In genomic region chr7:35156561-35157477, GRCm38 (mm10) we compare ENCODE assay signal across 17 mouse cellular contexts. TPM values are rescaled to one million over a fixed set of nuclear protein-coding genes. Genes with fewer than 3 reads are reported as not detected.
DNase-seq lines count a peak whose midpoint lies in the region; ATAC-seq lines count a peak whose summit lies in the region.
"Had no signal": no experiment of that assay in that cellular context is flagged by ENCODE, and none has a peak within 500 bp of the region (broad histone marks: within the 10 kb centered on the region; RNA-seq: fewer than 3 reads in every experiment).

No protein-coding gene starts in this region.

- H3K27me3 ChIP-seq in liver, embryonic 11.5 days (replicated peaks; ENCODE audit: control insufficient read depth, insufficient read depth, low read length), result peaks cover 2% of the 10 kb centered on the region; the same call in 1 of the 2 replicates
- no peaks in the 10 kb centered on the region; the same call in 1 of the 2 replicates for H3K27me3 ChIP-seq in kidney, embryonic 14.5 days (ENCODE audit: control insufficient read depth, insufficient read depth, low read length)
- H3K27me3 ChIP-seq in forebrain, embryonic 15.5 days, result no peaks in the 10 kb centered on the region
- H3K27me3 ChIP-seq: embryonic facial prominence, embryonic 12.5 days; hindbrain, embryonic 15.5 days had no signal

- DNase-seq in liver, embryonic 11.5 days (ENCODE audit: low spot score), result no peak
- DNase-seq in liver, result no peak
- DNase-seq in induced T-regulatory cell, adult 2 months (ENCODE audit: low read depth), result peak; percentile 47
- no peak for DNase-seq in ovary, postnatal 10 days (ENCODE audit: low spot score)
- DNase-seq: adrenal gland, postnatal 25 days; cerebellum, adult 11-12 months; gastrocnemius, postnatal 14 days; lung, postnatal 10 days; thymus, postnatal 14 days had no signal

- H3K4me1 ChIP-seq in liver, embryonic 11.5 days (replicated peaks; ENCODE audit: control insufficient read depth, insufficient read depth, low read length), result 0 out of 2 replicates have a peak, but pooled peaks cover 3% of the 10 kb centered on the region
- no peaks in the 10 kb centered on the region for H3K4me1 ChIP-seq in kidney, embryonic 14.5 days (ENCODE audit: control insufficient read depth, insufficient read depth, low read length)
- no peaks in the 10 kb centered on the region for H3K4me1 ChIP-seq in forebrain, embryonic 15.5 days
- H3K4me1 ChIP-seq: embryonic facial prominence, embryonic 12.5 days; forebrain, embryonic 13.5 days; hindbrain, embryonic 15.5 days had no signal

- H3K4me2 ChIP-seq in liver, embryonic 11.5 days, result no peak overlapping the region
- H3K4me2 ChIP-seq in kidney, embryonic 14.5 days (replicated peaks; ENCODE audit: low read depth, low read length), result no peak overlapping the region
- H3K4me2 ChIP-seq in forebrain, embryonic 15.5 days (replicated peaks), result no peak overlapping the region
- H3K4me2 ChIP-seq: embryonic facial prominence, embryonic 12.5 days; forebrain, embryonic 13.5 days; hindbrain, embryonic 15.5 days had no signal

- no peaks in the 10 kb centered on the region for H3K36me3 ChIP-seq in liver, embryonic 11.5 days (ENCODE audit: control insufficient read depth, insufficient read depth, low read length)
- no peaks in the 10 kb centered on the region for H3K36me3 ChIP-seq in kidney, embryonic 14.5 days (ENCODE audit: control insufficient read depth, insufficient read depth, low read length)
- no peaks in the 10 kb centered on the region for H3K36me3 ChIP-seq in forebrain, embryonic 15.5 days
- H3K36me3 ChIP-seq: embryonic facial prominence, embryonic 12.5 days; hindbrain, embryonic 15.5 days had no signal

- no peak overlapping the region for H3K9ac ChIP-seq in liver, embryonic 11.5 days (ENCODE audit: low read depth, low read length)
- H3K9ac ChIP-seq in kidney, embryonic 14.5 days (ENCODE audit: low read depth, low read length), result no peak overlapping the region
- no peak overlapping the region for H3K9ac ChIP-seq in forebrain, embryonic 15.5 days (replicated peaks)
- H3K9ac ChIP-seq: embryonic facial prominence, embryonic 12.5 days; forebrain, embryonic 13.5 days; hindbrain, embryonic 15.5 days had no signal

- ATAC-seq in liver, embryonic 11.5 days (replicated peaks; ENCODE audit: low FRiP score), result peak; percentile 43; the same call in 1 of the 2 replicates
- peak; percentile 19 for ATAC-seq in activated CD4-positive, CD25-positive, alpha-beta regulatory T cell, adult 4 months
- ATAC-seq in monocyte, adult 5-6 weeks (replicated peaks; ENCODE audit: insufficient number of reproducible peaks, low FRiP score, low TSS enrichment, poor library complexity, severe bottlenecking), result peak; percentile 66
- no peak for ATAC-seq in kidney, embryonic 14.5 days (ENCODE audit: low FRiP score, low TSS enrichment)
- ATAC-seq in forebrain, embryonic 15.5 days (replicated peaks), result no peak
- ATAC-seq: forebrain, embryonic 13.5 days had no signal

- no peaks in the 10 kb centered on the region for H3K9me3 ChIP-seq in liver, embryonic 11.5 days (ENCODE audit: control insufficient read depth, low read length)
- H3K9me3 ChIP-seq in kidney, embryonic 14.5 days (ENCODE audit: control insufficient read depth, low read length), result no peaks in the 10 kb centered on the region
- H3K9me3 ChIP-seq in forebrain, embryonic 15.5 days, result no peaks in the 10 kb centered on the region
- H3K9me3 ChIP-seq: embryonic facial prominence, embryonic 12.5 days; forebrain, embryonic 13.5 days; hindbrain, embryonic 15.5 days had no signal

- no peak overlapping the region for H3K4me3 ChIP-seq in liver, embryonic 11.5 days (ENCODE audit: low read depth, low read length)
- H3K4me3 ChIP-seq in kidney, embryonic 14.5 days (ENCODE audit: low read length), result no peak overlapping the region
- no peak overlapping the region for H3K4me3 ChIP-seq in forebrain, embryonic 15.5 days
- H3K4me3 ChIP-seq: embryonic facial prominence, embryonic 12.5 days; forebrain, embryonic 13.5 days; hindbrain, embryonic 15.5 days had no signal

- no peak overlapping the region for H3K27ac ChIP-seq in liver, embryonic 11.5 days (ENCODE audit: low read depth, low read length)
- no peak overlapping the region for H3K27ac ChIP-seq in kidney, embryonic 14.5 days (ENCODE audit: low read depth, low read length)
- H3K27ac ChIP-seq in forebrain, embryonic 15.5 days (replicated peaks), result no peak overlapping the region
- H3K27ac ChIP-seq: embryonic facial prominence, embryonic 12.5 days; forebrain, embryonic 13.5 days; hindbrain, embryonic 15.5 days; kidney, postnatal 0 days had no signal

- WGBS in liver, embryonic 11.5 days, result 46% methylated on average over 16 of the region's 16 CpGs
- WGBS in kidney, embryonic 14.5 days, result 67% methylated on average over 16 of the region's 16 CpGs
- WGBS in forebrain, embryonic 15.5 days, result 72% methylated on average over 16 of the region's 16 CpGs

RNA-seq across cellular contexts. Expression of gene Slc7a10, which starts 29.4 kb away (rescaled TPM):
- polyA plus RNA-seq in liver, embryonic 11.5 days (2014; fragmentation: Nextera tagmentation; extraction: Ambion mirVana), result 0.60 and 1.9 TPM in 2 replicates
- polyA plus RNA-seq in activated CD4-positive, CD25-positive, alpha-beta regulatory T cell, adult 4 months (2017; shearing (Covaris generic)), result 1 to 10 TPM; 1.0 to 3.2 TPM
- not detected in 3 replicates for total RNA-seq in monocyte, adult 5-6 weeks (2017)
- polyA plus RNA-seq in kidney, embryonic 14.5 days (2014; fragmentation: Nextera tagmentation; extraction: Ambion mirVana), result 0.47 and 0.70 TPM in 2 replicates
- 5.3 and 6.2 TPM in 2 replicates for polyA plus RNA-seq in forebrain, embryonic 15.5 days (2015; fragmentation: Nextera tagmentation; extraction: Ambion mirVana)

RNA-seq across cellular contexts. Expression of gene Cebpa, which starts 37.7 kb away (rescaled TPM):
- 6.9 and 8.2 TPM in 2 replicates for polyA plus RNA-seq in liver, embryonic 11.5 days (2014; fragmentation: Nextera tagmentation; extraction: Ambion mirVana)
- polyA plus RNA-seq in activated CD4-positive, CD25-positive, alpha-beta regulatory T cell, adult 4 months (2017; shearing (Covaris generic)), result 1 to 10 TPM in 1 of 2 experiments, under 1 TPM in 1; 0.81 to 1.2 TPM
- 9.3 to 16.4 TPM (median 10.3 TPM) in 3 replicates for total RNA-seq in monocyte, adult 5-6 weeks (2017)
- polyA plus RNA-seq in kidney, embryonic 14.5 days (2014; fragmentation: Nextera tagmentation; extraction: Ambion mirVana), result 0.92 and 1.5 TPM in 2 replicates
- polyA plus RNA-seq in forebrain, embryonic 15.5 days (2015; fragmentation: Nextera tagmentation; extraction: Ambion mirVana), result 0.64 and 0.66 TPM in 2 replicates

RNA-seq across cellular contexts. Expression of gene Lrp3, which starts 58.5 kb away (rescaled TPM):
- polyA plus RNA-seq in liver, embryonic 11.5 days (2014; fragmentation: Nextera tagmentation; extraction: Ambion mirVana), result 2.6 and 3.9 TPM in 2 replicates
- polyA plus RNA-seq in activated CD4-positive, CD25-positive, alpha-beta regulatory T cell, adult 4 months (2017; shearing (Covaris generic)), result under 1 TPM in 1 of 2 experiments, not detected in 1; 0.85 TPM
- not detected in 3 replicates for total RNA-seq in monocyte, adult 5-6 weeks (2017)
- 7.6 and 9.7 TPM in 2 replicates for polyA plus RNA-seq in kidney, embryonic 14.5 days (2014; fragmentation: Nextera tagmentation; extraction: Ambion mirVana)
- polyA plus RNA-seq in forebrain, embryonic 15.5 days (2015; fragmentation: Nextera tagmentation; extraction: Ambion mirVana), result 25.3 and 26.4 TPM in 2 replicates

Comparison
In these comparisons a context has a peak if more than half of its experiments do, and no peak if none do; other contexts are left out.
1. ATAC-seq: peak in liver, embryonic 11.5 days (single experiment), activated CD4-positive, CD25-positive, alpha-beta regulatory T cell, adult 4 months (single experiment) and monocyte, adult 5-6 weeks (single experiment); none in kidney, embryonic 14.5 days (single experiment) and forebrain, embryonic 15.5 days (single experiment).